Mouse (Mus musculus) neural tube, embryonic 11.5 days (tissue): ENCODE measurements around the gene S100pbp. TPM values are rescaled to one million over a fixed set of nuclear protein-coding genes. Genes with fewer than 3 reads are reported as not detected.
"Not testable (repeated sequence)": the region's sequence is repeated elsewhere in the genome, so short reads cannot be mapped to it uniquely, and the experiment has no call there.

Experiments
- ATAC-seq: fragments of 200-750 bp; cut with Nextera tagmentation; 2 replicates; pipeline ENCODE4 v1.8.0; 2017; ENCODE audit warnings: moderate number of reproducible peaks, mild to moderate bottlenecking, moderate TSS enrichment, moderate library complexity; ENCODE audit not compliant: insufficient read depth, low FRiP score, low TSS enrichment
- DNase-seq: peaks from one replicate; pipeline ENCODE4 v3.0.0-alpha.2; 2015; ENCODE audit warnings: low spot score
- H3K27ac ChIP-seq: fragments of 300-500 bp; sonication (generic); 2 replicates; pipeline ENCODE4 v1.5.1; 2014; ENCODE audit warnings: low read depth, mild to moderate bottlenecking, low read length
- H3K27me3 ChIP-seq: fragments of 300-500 bp; sonication (generic); 2 replicates; pipeline ENCODE4 v1.6.1; 2014; ENCODE audit warnings: mild to moderate bottlenecking, low read length, mixed read lengths; ENCODE audit not compliant: control insufficient read depth, insufficient read depth
- H3K36me3 ChIP-seq: fragments of 300-500 bp; sonication (generic); 2 replicates; pipeline ENCODE4 v1.6.1; 2014; ENCODE audit warnings: mild to moderate bottlenecking, low read length, moderate library complexity, mixed read lengths; ENCODE audit not compliant: control insufficient read depth, insufficient read depth
- H3K4me1 ChIP-seq: fragments of 300-500 bp; sonication (generic); 2 replicates; pipeline ENCODE4 v1.6.1; 2014; ENCODE audit warnings: low read length, mixed read lengths; ENCODE audit not compliant: control insufficient read depth, insufficient read depth
- H3K4me2 ChIP-seq: fragments of 300-500 bp; sonication (generic); 2 replicates; pipeline ENCODE4 v1.6.1; 2014; ENCODE audit warnings: low read depth, mild to moderate bottlenecking, moderate library complexity
- H3K4me3 ChIP-seq: fragments of 300-500 bp; sonication (generic); 2 replicates; pipeline ENCODE4 v1.5.1; 2014; ENCODE audit warnings: low read depth, low read length
- H3K9ac ChIP-seq: fragments of 300-500 bp; sonication (generic); 2 replicates; pipeline ENCODE4 v1.6.1; 2014; ENCODE audit warnings: mild to moderate bottlenecking, low read length
- H3K9me3 ChIP-seq: fragments of 300-500 bp; sonication (generic); 2 replicates; pipeline ENCODE4 v1.6.1; 2016; ENCODE audit warnings: low read length; ENCODE audit not compliant: control insufficient read depth
- WGBS: fragments of 180-500 bp; shearing (Covaris S2); extraction: QIAGEN DNeasy Blood & Tissue Kit; methylation state at CpG from one replicate; pipeline ENCODE4 v1.1.7; 2014; 5-methylcytosine and 5-hydroxymethylcytosine counted together
- polyA plus RNA-seq: library from polyadenylated mRNA; unstranded; fragments of >200 nt; fragmentation: Nextera tagmentation; extraction: Ambion mirVana; gene quantifications from 2 replicates; pipeline ENCODE4 v1.2.1, GENCODE M21; 2014

S100pbp gene
- polyA plus RNA-seq, 1 experiment from 2014 or later, result 21.5 TPM

GRCm38 (mm10) chr4:129222019-129222925 is 32.7 kb upstream of the S100pbp start:
- Histone ChIP-seq H3K4me1 (peaks cover 30% of the 10 kb centered on the region), H3K4me2 (no peak overlapping the region), H3K4me3 (no peak overlapping the region), H3K9ac (no peak overlapping the region), H3K27me3 (peaks cover 7% of the 10 kb centered on the region), H3K9me3 (no peaks in the 10 kb centered on the region), H3K27ac (no peak overlapping the region), H3K36me3 (peaks cover 17% of the 10 kb centered on the region)
- no peak for ATAC-seq
- no peak for DNase-seq
- 64% methylated on average over 31 of the region's 31 CpGs for WGBS

- ATAC-seq (no peak), DNase-seq (no peak)
- H3K4me3 ChIP-seq, result no peak overlapping the region
- H3K27me3 ChIP-seq, result peaks cover 5% of the 10 kb centered on the region
- no peak overlapping the region for H3K9ac ChIP-seq
- peaks cover 19% of the 10 kb centered on the region for H3K36me3 ChIP-seq
- WGBS, result 82% methylated on average over 23 of the region's 23 CpGs
- H3K4me2 ChIP-seq, result no peak overlapping the region
- H3K4me1 ChIP-seq, result peaks cover 21% of the 10 kb centered on the region
- H3K27ac ChIP-seq, result no peak overlapping the region
- H3K9me3 ChIP-seq, result no peaks in the 10 kb centered on the region
Measured at GRCm38 (mm10) chr4:129221097-129222010, 31.8 kb upstream of the S100pbp start.

- Histone ChIP-seq H3K4me3 (no peak overlapping the region), H3K27me3 (peaks cover 4% of the 10 kb centered on the region), H3K36me3 (peaks cover 23% of the 10 kb centered on the region), H3K27ac (no peak overlapping the region), H3K4me2 (no peak overlapping the region), H3K4me1 (peaks cover 14% of the 10 kb centered on the region), H3K9me3 (no peaks in the 10 kb centered on the region), H3K9ac (no peak overlapping the region)
- ATAC-seq (no peak), DNase-seq (no peak)
- WGBS, result 80% methylated on average over 7 of the region's 7 CpGs
Measured at GRCm38 (mm10) chr4:129220376-129221089, 31.0 kb upstream of the S100pbp start.

GRCm38 (mm10) chr4:129219198-129219597 is 29.7 kb upstream of the S100pbp start:
- no peak overlapping the region for H3K9ac ChIP-seq
- H3K4me3 ChIP-seq, result no peak overlapping the region
- DNase-seq (no peak), ATAC-seq (no peak)
- H3K4me1 ChIP-seq, result peaks cover 14% of the 10 kb centered on the region
- H3K36me3 ChIP-seq, result peaks cover 26% of the 10 kb centered on the region
- 90% methylated on average over 10 of the region's 10 CpGs for WGBS
- H3K4me2 ChIP-seq, result no peak overlapping the region
- H3K27ac ChIP-seq, result no peak overlapping the region
- peaks cover 2% of the 10 kb centered on the region; the same call in 1 of the 2 replicates for H3K27me3 ChIP-seq
- H3K9me3 ChIP-seq, result no peaks in the 10 kb centered on the region

- Histone ChIP-seq H3K9me3 (no peaks in the 10 kb centered on the region), H3K36me3 (peaks cover 26% of the 10 kb centered on the region), H3K4me3 (no peak overlapping the region), H3K27ac (no peak overlapping the region), H3K4me1 (peaks cover 10% of the 10 kb centered on the region), H3K27me3 (peaks cover 2% of the 10 kb centered on the region; the same call in 1 of the 2 replicates), H3K4me2 (no peak overlapping the region), H3K9ac (no peak overlapping the region)
- 83% methylated on average over 7 of the region's 7 CpGs for WGBS
- ATAC-seq (no peak), DNase-seq (no peak)
Measured at GRCm38 (mm10) chr4:129218569-129219175, 29.1 kb upstream of the S100pbp start.

- not testable (repeated sequence) for H3K4me2 ChIP-seq, H3K27ac ChIP-seq, H3K9me3 ChIP-seq, H3K27me3 ChIP-seq, H3K4me1 ChIP-seq, DNase-seq, H3K4me3 ChIP-seq, ATAC-seq, H3K9ac ChIP-seq
- peaks cover 34% of the 10 kb centered on the region for H3K36me3 ChIP-seq
- 74% methylated on average over 3 of the region's 3 CpGs for WGBS
Measured at GRCm38 (mm10) chr4:129212486-129212885, 23.0 kb upstream of the S100pbp start.

GRCm38 (mm10) chr4:129211461-129211860 is 21.9 kb upstream of the S100pbp start:
- 88% methylated on average over 4 of the region's 4 CpGs for WGBS
- Histone ChIP-seq H3K9ac (no peak overlapping the region), H3K4me1 (no peaks in the 10 kb centered on the region), H3K4me3 (no peak overlapping the region), H3K27me3 (no peaks in the 10 kb centered on the region), H3K4me2 (no peak overlapping the region), H3K27ac (no peak overlapping the region), H3K36me3 (peaks cover 35% of the 10 kb centered on the region), H3K9me3 (no peaks in the 10 kb centered on the region)
- no peak for DNase-seq
- no peak for ATAC-seq

- H3K4me1 ChIP-seq, result no peaks in the 10 kb centered on the region
- no peak overlapping the region for H3K9ac ChIP-seq
- H3K4me3 ChIP-seq, result no peak overlapping the region
- WGBS, result 73% methylated on average over 7 of the region's 7 CpGs
- H3K4me2 ChIP-seq, result no peak overlapping the region
- DNase-seq (no peak), ATAC-seq (no peak)
- no peaks in the 10 kb centered on the region for H3K27me3 ChIP-seq
- peaks cover 33% of the 10 kb centered on the region for H3K36me3 ChIP-seq
- no peaks in the 10 kb centered on the region for H3K9me3 ChIP-seq
- no peak overlapping the region for H3K27ac ChIP-seq
Measured at GRCm38 (mm10) chr4:129209504-129209903, 20.0 kb upstream of the S100pbp start.
